Mouse (Mus musculus) liver, embryonic 16.5 days (tissue): ENCODE measurements around the gene Nos3. TPM values are rescaled to one million over a fixed set of nuclear protein-coding genes. Genes with fewer than 3 reads are reported as not detected.

Experiments
- ATAC-seq: fragments of 200-750 bp; cut with Nextera tagmentation; 2 replicates; pipeline ENCODE4 v1.8.0; 2017; ENCODE audit warnings: low read depth, mild to moderate bottlenecking, moderate number of reproducible peaks, moderate library complexity
- H3K27ac ChIP-seq: fragments of 300-500 bp; sonication (generic); 2 replicates; pipeline ENCODE4 v1.5.1; 2014; ENCODE audit warnings: mild to moderate bottlenecking, low read length
- H3K27me3 ChIP-seq: fragments of 300-500 bp; sonication (generic); 2 replicates; pipeline ENCODE4 v1.6.1; 2014; ENCODE audit warnings: low read depth, low read length, mixed read lengths; ENCODE audit not compliant: control insufficient read depth, insufficient read depth
- H3K36me3 ChIP-seq: fragments of 300-500 bp; sonication (generic); 2 replicates; pipeline ENCODE4 v1.6.1; 2014; ENCODE audit warnings: mild to moderate bottlenecking; ENCODE audit not compliant: control insufficient read depth, insufficient read depth
- H3K4me1 ChIP-seq: fragments of 300-500 bp; sonication (generic); 2 replicates; pipeline ENCODE4 v1.6.1; 2014; ENCODE audit warnings: low read depth, low read length, mixed read lengths; ENCODE audit not compliant: control insufficient read depth
- H3K4me2 ChIP-seq: fragments of 300-500 bp; sonication (generic); 2 replicates; pipeline ENCODE4 v1.6.1; 2014; ENCODE audit warnings: low read depth, low read length, mixed read lengths
- H3K4me3 ChIP-seq: fragments of 300-500 bp; sonication (generic); 2 replicates; pipeline ENCODE4 v1.5.1; 2014; ENCODE audit warnings: low read depth, mild to moderate bottlenecking, low read length
- H3K9ac ChIP-seq: fragments of 300-500 bp; sonication (generic); 2 replicates; pipeline ENCODE4 v1.6.1; 2014; ENCODE audit warnings: low read depth, low read length
- H3K9me3 ChIP-seq: fragments of 300-500 bp; sonication (generic); replicated peaks from 2 replicates; pipeline ENCODE4 v1.6.1; 2016; ENCODE audit warnings: low read length; ENCODE audit not compliant: control insufficient read depth
- WGBS: fragments of 180-500 bp; shearing (Covaris S2); extraction: QIAGEN DNeasy Blood & Tissue Kit; methylation state at CpG from one replicate; pipeline ENCODE4 v1.1.7; 2014; ENCODE audit not compliant: insufficient replicate concordance; 5-methylcytosine and 5-hydroxymethylcytosine counted together
- polyA plus RNA-seq: library from polyadenylated mRNA; unstranded; fragments of >200 nt; fragmentation: Nextera tagmentation; extraction: Ambion mirVana; gene quantifications from 2 replicates; pipeline ENCODE4 v1.2.1, GENCODE M21; 2015

Gene Nos3
- polyA plus RNA-seq, 1 experiment from 2014 or later: 2.2 TPM

- peaks cover 25% of the 10 kb centered on the region for H3K27me3 ChIP-seq
- H3K9me3 ChIP-seq: no peaks in the 10 kb centered on the region
- no peak for ATAC-seq
- no peak overlapping the region for H3K27ac ChIP-seq
- WGBS: 71% methylated on average over 10 of the region's 10 CpGs
- H3K36me3 ChIP-seq: no peaks in the 10 kb centered on the region
- H3K9ac ChIP-seq: no peak overlapping the region
- H3K4me2 ChIP-seq: no peak overlapping the region
- no peak overlapping the region for H3K4me3 ChIP-seq
- peaks cover 29% of the 10 kb centered on the region for H3K4me1 ChIP-seq
Observed at GRCm38 (mm10) chr5:24385887-24386550, 21.4 kb downstream of the Nos3 start.

GRCm38 (mm10) chr5:24387264-24388241 is 22.9 kb downstream of the Nos3 start:
- no peaks in the 10 kb centered on the region for H3K9me3 ChIP-seq
- no peaks in the 10 kb centered on the region for H3K36me3 ChIP-seq
- H3K9ac ChIP-seq: peak overlapping the region; percentile 54
- peak overlapping the region; percentile 76 for H3K4me2 ChIP-seq
- peaks cover 25% of the 10 kb centered on the region for H3K27me3 ChIP-seq
- peaks cover 29% of the 10 kb centered on the region for H3K4me1 ChIP-seq
- WGBS: 1% methylated on average over 73 of the region's 73 CpGs
- H3K4me3 ChIP-seq: peak overlapping the region; percentile 41
- peak; percentile 28 for ATAC-seq
- H3K27ac ChIP-seq: no peak overlapping the region

GRCm38 (mm10) chr5:24388246-24388915 is 23.8 kb downstream of the Nos3 start:
- H3K36me3 ChIP-seq: no peaks in the 10 kb centered on the region
- peak overlapping the region; percentile 41 for H3K4me3 ChIP-seq
- peaks cover 25% of the 10 kb centered on the region for H3K27me3 ChIP-seq
- peaks cover 22% of the 10 kb centered on the region for H3K4me1 ChIP-seq
- peak overlapping the region; percentile 76 for H3K4me2 ChIP-seq
- no peaks in the 10 kb centered on the region for H3K9me3 ChIP-seq
- WGBS: 22% methylated on average over 26 of the region's 26 CpGs
- peak overlapping the region; percentile 54 for H3K9ac ChIP-seq
- no peak for ATAC-seq
- H3K27ac ChIP-seq: no peak overlapping the region

- no peaks in the 10 kb centered on the region for H3K9me3 ChIP-seq
- no peak overlapping the region for H3K4me2 ChIP-seq
- no peak for ATAC-seq
- peaks cover 22% of the 10 kb centered on the region for H3K4me1 ChIP-seq
- H3K27me3 ChIP-seq: peaks cover 25% of the 10 kb centered on the region
- no peak overlapping the region for H3K4me3 ChIP-seq
- H3K36me3 ChIP-seq: no peaks in the 10 kb centered on the region
- H3K27ac ChIP-seq: no peak overlapping the region
- 44% methylated on average over 6 of the region's 7 CpGs for WGBS
- no peak overlapping the region for H3K9ac ChIP-seq
Observed at GRCm38 (mm10) chr5:24389011-24389657, 24.5 kb downstream of the Nos3 start.

GRCm38 (mm10) chr5:24389658-24390020 is 25.0 kb downstream of the Nos3 start:
- H3K9ac ChIP-seq: no peak overlapping the region
- H3K27me3 ChIP-seq: peaks cover 25% of the 10 kb centered on the region
- no peak overlapping the region for H3K27ac ChIP-seq
- no peak overlapping the region for H3K4me2 ChIP-seq
- no peak for ATAC-seq
- H3K36me3 ChIP-seq: no peaks in the 10 kb centered on the region
- WGBS: 63% methylated on average over 4 of the region's 4 CpGs
- no peaks in the 10 kb centered on the region for H3K9me3 ChIP-seq
- H3K4me3 ChIP-seq: no peak overlapping the region
- peaks cover 20% of the 10 kb centered on the region for H3K4me1 ChIP-seq

- 79% methylated on average over 7 of the region's 7 CpGs for WGBS
- H3K36me3 ChIP-seq: no peaks in the 10 kb centered on the region
- ATAC-seq: no peak
- no peaks in the 10 kb centered on the region for H3K9me3 ChIP-seq
- peaks cover 16% of the 10 kb centered on the region for H3K27me3 ChIP-seq
- no peak within 1 kb of the TSS for H3K4me3 ChIP-seq
- no peak within 1 kb of the TSS for H3K9ac ChIP-seq
- no peak within 1 kb of the TSS for H3K27ac ChIP-seq
- peaks cover 23% of the 10 kb centered on the region for H3K4me1 ChIP-seq
- H3K4me2 ChIP-seq: no peak within 1 kb of the TSS
Observed at GRCm38 (mm10) chr5:24391864-24392263, 27.3 kb downstream of the Nos3 start, which contains the start of gene Atg9b. Atg9b (minus strand) TSS chr5:24392143.

- H3K9ac ChIP-seq: no peak overlapping the region
- no peaks in the 10 kb centered on the region for H3K36me3 ChIP-seq
- peaks cover 8% of the 10 kb centered on the region for H3K27me3 ChIP-seq
- WGBS: 62% methylated on average over 7 of the region's 7 CpGs
- no peaks in the 10 kb centered on the region for H3K9me3 ChIP-seq
- H3K4me1 ChIP-seq: peaks cover 19% of the 10 kb centered on the region
- ATAC-seq: no peak
- no peak overlapping the region for H3K27ac ChIP-seq
- no peak overlapping the region for H3K4me3 ChIP-seq
- H3K4me2 ChIP-seq: no peak overlapping the region
Observed at GRCm38 (mm10) chr5:24392724-24393123, 28.1 kb downstream of the Nos3 start.

GRCm38 (mm10) chr5:24393392-24393997 is 28.9 kb downstream of the Nos3 start, which contains the start of gene Abcb8:
Abcb8 (plus strand) TSS chr5:24393663.
- Histone ChIP-seq H3K4me1 (peaks cover 16% of the 10 kb centered on the region), H3K9ac (peak within 1 kb of the TSS; percentile 67), H3K36me3 (no peaks in the 10 kb centered on the region), H3K27me3 (no peaks in the 10 kb centered on the region; the same call in 1 of the 2 replicates), H3K4me2 (peak within 1 kb of the TSS; percentile 87), H3K9me3 (no peaks in the 10 kb centered on the region), H3K27ac (peak within 1 kb of the TSS; percentile 84), H3K4me3 (peak within 1 kb of the TSS; percentile 75)
- no peak for ATAC-seq
- WGBS: 8% methylated on average over 7 of the region's 7 CpGs
